Mouse (Mus musculus): ENCODE measurements at regions not wholly inside any gene's neighbourhood (a gene's known extent, or its start where the extent isn't known, plus 50 kb on each side); places are given as distances from the start of the nearest gene placed in this dataset.

- WGBS: 87% methylated on average over 5 of the region's 5 CpGs
- Histone ChIP-seq H3K27ac (ENCODE audit: low read depth, low read length) (no peak overlapping the region), H3K9me3 (ENCODE audit: control insufficient read depth, low read length) (no peaks in the 10 kb centered on the region), H3K36me3 (ENCODE audit: control insufficient read depth, insufficient read depth, low read length) (no peaks in the 10 kb centered on the region), H3K9ac (ENCODE audit: low read depth, low read length) (no peak overlapping the region), H3K4me2 (replicated peaks; ENCODE audit: low read depth, low read length) (no peak overlapping the region), H3K4me1 (replicated peaks; ENCODE audit: control insufficient read depth, insufficient read depth, low read length) (no peaks in the 10 kb centered on the region), H3K27me3 (ENCODE audit: control insufficient read depth, insufficient read depth, low read length) (no peaks in the 10 kb centered on the region), H3K4me3 (ENCODE audit: low read depth, low read length) (no peak overlapping the region)
- ATAC-seq (ENCODE audit: low FRiP score) (no peak), DNase-seq (ENCODE audit: low spot score) (no peak)
Measured at GRCm38 (mm10) chr4:30011386-30012135, 1198.6 kb downstream of the Epha7 start.

- Histone ChIP-seq H3K27me3 (ENCODE audit: control insufficient read depth, insufficient read depth, low read length) (no peaks in the 10 kb centered on the region), H3K36me3 (ENCODE audit: control insufficient read depth, insufficient read depth, low read length) (no peaks in the 10 kb centered on the region), H3K27ac (ENCODE audit: low read depth, low read length) (no peak overlapping the region; the same call in 1 of the 2 replicates), H3K4me2 (replicated peaks; ENCODE audit: low read depth, low read length) (no peak overlapping the region), H3K4me3 (ENCODE audit: low read depth, low read length) (no peak overlapping the region), H3K9me3 (ENCODE audit: control insufficient read depth, low read length) (no peaks in the 10 kb centered on the region), H3K4me1 (replicated peaks; ENCODE audit: control insufficient read depth, insufficient read depth, low read length) (no peaks in the 10 kb centered on the region), H3K9ac (ENCODE audit: low read depth, low read length) (no peak overlapping the region)
- peak; percentile 78 for ATAC-seq (ENCODE audit: low FRiP score)
- 68% methylated on average over 5 of the region's 5 CpGs for WGBS
- DNase-seq (ENCODE audit: low spot score): peak; percentile 6
Measured at GRCm38 (mm10) chr4:30039424-30040172, 1226.7 kb downstream of the Epha7 start.

- Histone ChIP-seq H3K27me3 (ENCODE audit: control insufficient read depth, insufficient read depth, low read length) (no peaks in the 10 kb centered on the region), H3K9me3 (ENCODE audit: control insufficient read depth, low read length) (no peaks in the 10 kb centered on the region), H3K4me1 (replicated peaks; ENCODE audit: control insufficient read depth, insufficient read depth, low read length) (no peaks in the 10 kb centered on the region), H3K4me3 (ENCODE audit: low read depth, low read length) (no peak overlapping the region), H3K36me3 (ENCODE audit: control insufficient read depth, insufficient read depth, low read length) (no peaks in the 10 kb centered on the region), H3K9ac (ENCODE audit: low read depth, low read length) (no peak overlapping the region), H3K4me2 (replicated peaks; ENCODE audit: low read depth, low read length) (no peak overlapping the region), H3K27ac (ENCODE audit: low read depth, low read length) (no peak overlapping the region)
- 88% methylated on average over 3 of the region's 3 CpGs for WGBS
- DNase-seq (ENCODE audit: low spot score) (no peak), ATAC-seq (ENCODE audit: low FRiP score) (no peak)
Measured at GRCm38 (mm10) chr4:30064987-30065386, 1252.1 kb downstream of the Epha7 start.

- Histone ChIP-seq H3K9ac (ENCODE audit: low read depth, low read length) (no peak overlapping the region), H3K4me2 (replicated peaks; ENCODE audit: low read depth, low read length) (no peak overlapping the region), H3K9me3 (ENCODE audit: control insufficient read depth, low read length) (no peaks in the 10 kb centered on the region), H3K36me3 (ENCODE audit: control insufficient read depth, insufficient read depth, low read length) (no peaks in the 10 kb centered on the region), H3K27ac (ENCODE audit: low read depth, low read length) (no peak overlapping the region), H3K27me3 (ENCODE audit: control insufficient read depth, insufficient read depth, low read length) (no peaks in the 10 kb centered on the region), H3K4me3 (ENCODE audit: low read depth, low read length) (no peak overlapping the region), H3K4me1 (replicated peaks; ENCODE audit: control insufficient read depth, insufficient read depth, low read length) (no peaks in the 10 kb centered on the region)
- DNase-seq (ENCODE audit: low spot score) (no peak), ATAC-seq (ENCODE audit: low FRiP score) (no peak)
- 89% methylated on average over 2 of the region's 2 CpGs for WGBS
Measured at GRCm38 (mm10) chr4:30099166-30099565, 1286.2 kb downstream of the Epha7 start.

GRCm38 (mm10) chr4:30133011-30133410 lies 1320.1 kb downstream of the Epha7 start:
- H3K4me1 ChIP-seq (replicated peaks; ENCODE audit: control insufficient read depth, insufficient read depth, low read length): no peaks in the 10 kb centered on the region
- DNase-seq (ENCODE audit: low spot score): no peak
- H3K4me2 ChIP-seq (replicated peaks; ENCODE audit: low read depth, low read length): no peak overlapping the region
- no peak overlapping the region for H3K27ac ChIP-seq (ENCODE audit: low read depth, low read length)
- H3K9me3 ChIP-seq (ENCODE audit: control insufficient read depth, low read length): no peaks in the 10 kb centered on the region
- no peak overlapping the region for H3K4me3 ChIP-seq (ENCODE audit: low read depth, low read length)
- no peak for ATAC-seq (ENCODE audit: low FRiP score)
- no peaks in the 10 kb centered on the region for H3K36me3 ChIP-seq (ENCODE audit: control insufficient read depth, insufficient read depth, low read length)
- no peak overlapping the region for H3K9ac ChIP-seq (ENCODE audit: low read depth, low read length)
- no peaks in the 10 kb centered on the region for H3K27me3 ChIP-seq (ENCODE audit: control insufficient read depth, insufficient read depth, low read length)
